Mouse (Mus musculus) inflammation-experienced regulatory T-cells (primary cell): ENCODE measurements around the gene Bms1. TPM values are rescaled to one million over a fixed set of nuclear protein-coding genes. Genes with fewer than 3 reads are reported as not detected.

ENCODE experiments used
- polyA plus RNA-seq, 2 experiments: library from polyadenylated mRNA; unstranded; fragments of 100-300 nt; shearing (Covaris generic); gene quantifications; one replicate each; pipeline ENCODE4 v1.2.1; 2017

Bms1 gene
- 10 to 100 TPM; 49.0 to 49.6 TPM for polyA plus RNA-seq

DNA sequence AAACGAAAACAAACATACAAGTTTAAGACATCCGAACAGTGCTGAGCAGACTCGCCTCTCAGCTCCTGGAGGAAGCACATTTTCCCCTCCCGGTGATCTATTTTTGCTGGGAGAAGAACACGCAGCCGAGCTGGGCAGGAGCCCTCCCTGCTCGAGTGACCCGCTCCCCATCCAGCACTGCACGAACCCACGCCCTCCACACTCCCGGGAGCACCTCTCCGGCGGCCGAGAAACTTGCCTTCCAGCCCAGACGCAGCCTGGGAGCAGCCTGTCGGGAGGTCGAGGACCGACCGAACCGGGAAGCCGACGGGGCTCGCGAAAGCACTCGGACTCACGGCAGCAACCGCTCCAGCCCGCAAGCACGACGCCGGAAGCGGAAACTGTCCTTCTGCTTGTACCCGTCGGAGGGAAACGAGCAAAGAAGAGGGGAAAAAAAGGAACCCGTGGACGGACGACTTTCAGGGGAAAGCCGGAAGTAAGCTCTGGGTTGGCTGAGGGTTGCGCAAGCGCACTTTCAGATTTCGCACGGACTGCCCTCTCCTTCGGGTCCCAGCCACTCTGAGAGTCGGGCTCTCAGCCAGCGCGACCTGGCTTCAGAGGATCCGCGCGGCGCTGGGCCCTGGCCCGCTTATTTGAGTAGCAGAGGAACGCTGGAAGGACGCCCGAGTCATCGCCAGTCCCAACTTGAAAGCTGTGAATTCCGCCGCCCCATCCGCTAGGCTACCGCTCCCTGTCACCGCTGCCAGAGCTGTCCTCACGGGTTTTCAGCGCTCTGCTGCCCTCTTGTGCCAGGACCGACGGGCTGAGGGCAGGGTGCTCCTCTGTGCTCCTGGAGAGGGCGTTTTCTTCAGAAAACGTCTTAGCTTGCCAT lies at the start of gene Bms1:
TSS of gene Bms1 (minus strand) at position 425 of the 871 bp plus-strand sequence.

DNA sequence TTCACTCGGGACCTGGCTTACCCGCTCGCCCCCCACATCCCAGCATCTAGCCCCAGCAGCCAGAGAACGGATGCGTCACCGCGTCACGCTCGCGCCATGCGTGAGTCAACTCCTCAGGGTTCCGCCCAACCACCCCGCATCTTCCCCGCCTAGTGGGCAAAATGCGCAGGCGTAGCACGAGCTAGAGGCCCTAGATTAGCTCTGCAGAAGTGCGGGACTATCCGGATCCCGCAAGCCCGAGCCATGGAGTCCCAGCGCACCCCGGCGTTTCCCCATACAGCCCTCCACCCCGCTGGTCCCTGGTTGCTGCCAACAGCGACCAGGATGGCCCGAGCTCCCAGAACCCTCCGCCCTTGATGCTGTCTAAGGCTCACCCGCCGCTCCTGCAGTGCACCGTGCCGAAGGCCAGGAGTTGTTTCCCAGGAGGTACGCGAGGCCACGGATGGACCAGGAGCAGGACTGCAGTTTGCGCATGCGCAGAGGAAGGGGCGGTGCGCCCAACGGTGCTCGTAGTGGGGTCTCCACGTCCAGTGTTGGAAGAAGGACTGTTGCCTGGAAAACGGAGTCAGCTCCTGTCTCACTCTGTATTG lies 35.9 kb upstream of the Bms1 start, which contains the start of gene Zfp248:
TSS of gene Zfp248 (minus strand) at position 487 of the 590 bp plus-strand sequence.

Other genes starting within 250 kb of the Bms1 start
- under 1 TPM; 0.42 to 0.94 TPM for gene Ret, start 221.8 kb downstream of the Bms1 start, polyA plus RNA-seq
- 1 to 10 TPM; 4.7 to 9.7 TPM for gene Zfp248, start 36.1 kb upstream of the Bms1 start, polyA plus RNA-seq
- 1 to 10 TPM in 1 of 2 experiments, under 1 TPM in 1; 0.13 to 1.0 TPM for gene Zfp9, start 59.8 kb upstream of the Bms1 start, polyA plus RNA-seq
- 10 to 100 TPM; 11.6 to 15.2 TPM for gene Ankrd26, start 142.8 kb upstream of the Bms1 start, polyA plus RNA-seq